Mouse (Mus musculus): ENCODE measurements around the gene Serpinh1. TPM values are rescaled to one million over a fixed set of nuclear protein-coding genes. Genes with fewer than 3 reads are reported as not detected.

The Serpinh1 gene
- 100 to 1,000 TPM; 129 to 268 (median 205) TPM for total RNA-seq (2022)

GRCm38 (mm10) chr7:99352526-99353400, at the start of gene Serpinh1:
TSS of gene Serpinh1 (minus strand) at chr7:99353239.
- DNase-seq (ENCODE audit: low spot score), result peak; percentile 96

- DNase-seq (ENCODE audit: low spot score), result no peak
These were observed 49.4 kb upstream of the Serpinh1 start for GRCm38 (mm10) chr7:99402477-99402876.

- no peak for DNase-seq (ENCODE audit: low spot score)
These were observed 48.3 kb upstream of the Serpinh1 start for GRCm38 (mm10) chr7:99401373-99401772.

- peak; percentile 43 for DNase-seq (ENCODE audit: low spot score)
These were observed 44.1 kb upstream of the Serpinh1 start for GRCm38 (mm10) chr7:99396994-99397659.

GRCm38 (mm10) chr7:99395908-99396616, 43.0 kb upstream of the Serpinh1 start:
- no peak for DNase-seq (ENCODE audit: low spot score)

- no peak for DNase-seq (ENCODE audit: low spot score)
These were observed 42.3 kb upstream of the Serpinh1 start for GRCm38 (mm10) chr7:99395385-99395784.

GRCm38 (mm10) chr7:99393711-99394325, 40.8 kb upstream of the Serpinh1 start:
- no peak for DNase-seq (ENCODE audit: low spot score)

GRCm38 (mm10) chr7:99392696-99393095, 39.7 kb upstream of the Serpinh1 start:
- DNase-seq (ENCODE audit: low spot score), result no peak

GRCm38 (mm10) chr7:99390559-99390958, 37.5 kb upstream of the Serpinh1 start:
- no peak for DNase-seq (ENCODE audit: low spot score)

- DNase-seq (ENCODE audit: low spot score), result no peak
These were observed 34.3 kb upstream of the Serpinh1 start for GRCm38 (mm10) chr7:99387356-99387755.

- DNase-seq (ENCODE audit: low spot score), result no peak
These were observed 33.8 kb upstream of the Serpinh1 start for GRCm38 (mm10) chr7:99386811-99387210.

- peak; percentile 35 for DNase-seq (ENCODE audit: low spot score)
These were observed 33.0 kb upstream of the Serpinh1 start for GRCm38 (mm10) chr7:99386030-99386429.

- DNase-seq (ENCODE audit: low spot score), result peak; percentile 61
These were observed 31.1 kb upstream of the Serpinh1 start for GRCm38 (mm10) chr7:99384101-99384611.

GRCm38 (mm10) chr7:99383246-99383645, 30.2 kb upstream of the Serpinh1 start:
- DNase-seq (ENCODE audit: low spot score), result no peak

GRCm38 (mm10) chr7:99382088-99383000, 29.3 kb upstream of the Serpinh1 start:
- DNase-seq (ENCODE audit: low spot score), result no peak

- DNase-seq (ENCODE audit: low spot score), result peak; percentile 99
These were observed 28.4 kb upstream of the Serpinh1 start, which contains the start of gene Gdpd5 for GRCm38 (mm10) chr7:99381214-99382087. TSS of gene Gdpd5 (plus strand) at chr7:99381414.

GRCm38 (mm10) chr7:99380491-99381213, 27.6 kb upstream of the Serpinh1 start:
- no peak for DNase-seq (ENCODE audit: low spot score)

- no peak for DNase-seq (ENCODE audit: low spot score)
These were observed 25.8 kb upstream of the Serpinh1 start for GRCm38 (mm10) chr7:99378870-99379269.

GRCm38 (mm10) chr7:99375455-99375854, 22.4 kb upstream of the Serpinh1 start:
- DNase-seq (ENCODE audit: low spot score), result peak; percentile 76
